Mouse (Mus musculus): Measurements from ENCODE around the gene Mpig6b.

GRCm38 (mm10) chr17:35057090-35057489 is 8.9 kb downstream of the Mpig6b start:
- TF ChIP-seq CTCF (conservative IDR thresholded peaks at IDR 0.05; ENCODE audit: insufficient read depth, insufficient read length, low read depth, low read length): no peak
- TF ChIP-seq POLR2A (IDR thresholded peaks at IDR 0.05; ENCODE audit: low read depth, low read length): no peak
